Mouse (Mus musculus): ENCODE data around the gene Slc11a2.

GRCm38 (mm10) chr15:100448572-100448971 is 23.7 kb upstream of the Slc11a2 start:
- TF ChIP-seq GATA1 (IDR thresholded peaks at IDR 0.05; ENCODE audit: borderline replicate concordance, low read length): no peak
- no peak for TF ChIP-seq FLI1 (IDR thresholded peaks at IDR 0.05; ENCODE audit: low read length)
